Mouse (Mus musculus): ENCODE results near the gene Nfe2l2. TPM values are rescaled to one million over a fixed set of nuclear protein-coding genes. Genes with fewer than 3 reads are reported as not detected.

The Nfe2l2 gene
- polyA plus RNA-seq, 1 experiment from 2014 or later = 39.4 TPM

DNA sequence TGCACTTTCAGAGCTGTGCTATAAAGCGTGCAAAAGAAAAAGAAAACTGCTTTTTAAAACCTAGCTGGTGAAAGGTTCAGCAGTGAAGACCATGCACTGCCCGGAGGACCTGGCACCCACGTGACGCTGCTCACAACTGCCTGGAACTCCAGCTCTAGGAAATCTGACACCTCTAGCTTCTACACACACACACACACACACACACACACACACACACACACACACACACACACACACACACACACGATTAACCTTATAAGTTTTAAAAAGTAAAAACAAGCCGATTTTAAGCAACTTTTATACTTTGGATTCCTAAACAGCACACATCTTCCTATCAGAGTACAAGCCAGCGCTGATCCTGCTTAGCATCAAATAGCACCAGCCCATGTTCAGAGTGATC, 23.0 kb downstream of the Nfe2l2 start:
- ATAC-seq (ENCODE audit: insufficient number of reproducible peaks, insufficient read depth, low FRiP score, low TSS enrichment, low read depth) = 0 out of 2 replicates have a peak, but pooled peaks have one; percentile 56

GRCm38 (mm10) chr2:75679947-75680346, 24.5 kb downstream of the Nfe2l2 start:
- Histone ChIP-seq H3K36me3 (peaks cover 28% of the 10 kb centered on the region), H3K9me3 (no peaks in the 10 kb centered on the region), H3K4me2 (no peak overlapping the region), H3K27ac (no peak overlapping the region), H3K9ac (no peak overlapping the region), H3K4me1 (peaks cover 25% of the 10 kb centered on the region), H3K27me3 (no peaks in the 10 kb centered on the region), H3K4me3 (no peak overlapping the region)
- WGBS = 87% methylated on average over 8 of the region's 8 CpGs
- ATAC-seq (ENCODE audit: insufficient number of reproducible peaks, insufficient read depth, low FRiP score, low TSS enrichment, low read depth) = no peak

More for the DNA sequence above, 23.0 kb downstream of the Nfe2l2 start:
- H3K4me1 ChIP-seq = peaks cover 34% of the 10 kb centered on the region
- peaks cover 17% of the 10 kb centered on the region for H3K36me3 ChIP-seq
- no peak overlapping the region for H3K4me3 ChIP-seq
- peak overlapping the region; percentile 51; the same call in 1 of the 2 replicates for H3K27ac ChIP-seq
- H3K9me3 ChIP-seq = no peaks in the 10 kb centered on the region
- no peak overlapping the region for H3K4me2 ChIP-seq
- peak overlapping the region; percentile 40; the same call in 1 of the 2 replicates for H3K9ac ChIP-seq
- no peaks in the 10 kb centered on the region for H3K27me3 ChIP-seq
- WGBS = 29% methylated on average over 7 of the region's 7 CpGs

DNA sequence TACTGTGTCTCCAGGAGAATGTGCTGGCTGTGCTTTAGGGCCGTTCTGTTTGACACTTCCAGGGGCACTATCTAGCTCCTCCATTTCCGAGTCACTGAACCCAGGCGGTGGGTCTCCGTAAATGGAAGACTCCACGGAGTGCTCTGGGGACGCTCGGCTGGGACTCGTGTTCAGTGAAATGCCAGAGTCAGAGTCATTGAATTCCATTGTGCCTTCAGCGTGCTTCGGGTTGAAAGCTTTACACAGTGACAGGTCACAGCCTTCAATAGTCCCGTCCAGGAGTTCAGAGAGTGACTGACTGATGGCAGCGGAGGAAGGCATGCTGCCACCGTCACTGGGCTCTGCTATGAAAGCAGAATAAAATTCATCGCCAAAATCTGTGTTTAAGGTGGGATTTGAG, 27.9 kb downstream of the Nfe2l2 start:
- Histone ChIP-seq H3K9me3 (no peaks in the 10 kb centered on the region), H3K36me3 (peaks cover 39% of the 10 kb centered on the region), H3K4me3 (no peak overlapping the region), H3K27ac (no peak overlapping the region), H3K4me1 (peaks cover 9% of the 10 kb centered on the region), H3K9ac (no peak overlapping the region), H3K4me2 (no peak overlapping the region), H3K27me3 (no peaks in the 10 kb centered on the region)
- no peak for ATAC-seq (ENCODE audit: insufficient number of reproducible peaks, insufficient read depth, low FRiP score, low TSS enrichment, low read depth)
- WGBS = 88% methylated on average over 14 of the region's 14 CpGs

GRCm38 (mm10) chr2:75672561-75672960, 31.9 kb downstream of the Nfe2l2 start:
- Histone ChIP-seq H3K27ac (no peak overlapping the region), H3K27me3 (no peaks in the 10 kb centered on the region), H3K9me3 (no peaks in the 10 kb centered on the region), H3K4me2 (no peak overlapping the region), H3K4me1 (no peaks in the 10 kb centered on the region), H3K36me3 (peaks cover 32% of the 10 kb centered on the region), H3K9ac (no peak overlapping the region), H3K4me3 (no peak overlapping the region)
- 70% methylated on average over 3 of the region's 3 CpGs for WGBS
- no peak for ATAC-seq (ENCODE audit: insufficient number of reproducible peaks, insufficient read depth, low FRiP score, low TSS enrichment, low read depth)

- 81% methylated on average over 2 of the region's 2 CpGs for WGBS
- no peak for ATAC-seq (ENCODE audit: insufficient number of reproducible peaks, insufficient read depth, low FRiP score, low TSS enrichment, low read depth)
- Histone ChIP-seq H3K27ac (no peak overlapping the region), H3K4me1 (no peaks in the 10 kb centered on the region), H3K27me3 (no peaks in the 10 kb centered on the region), H3K9me3 (no peaks in the 10 kb centered on the region), H3K4me2 (no peak overlapping the region), H3K4me3 (no peak overlapping the region), H3K36me3 (peaks cover 21% of the 10 kb centered on the region), H3K9ac (no peak overlapping the region)
These were observed 33.1 kb downstream of the Nfe2l2 start for GRCm38 (mm10) chr2:75671337-75671660.

DNA sequence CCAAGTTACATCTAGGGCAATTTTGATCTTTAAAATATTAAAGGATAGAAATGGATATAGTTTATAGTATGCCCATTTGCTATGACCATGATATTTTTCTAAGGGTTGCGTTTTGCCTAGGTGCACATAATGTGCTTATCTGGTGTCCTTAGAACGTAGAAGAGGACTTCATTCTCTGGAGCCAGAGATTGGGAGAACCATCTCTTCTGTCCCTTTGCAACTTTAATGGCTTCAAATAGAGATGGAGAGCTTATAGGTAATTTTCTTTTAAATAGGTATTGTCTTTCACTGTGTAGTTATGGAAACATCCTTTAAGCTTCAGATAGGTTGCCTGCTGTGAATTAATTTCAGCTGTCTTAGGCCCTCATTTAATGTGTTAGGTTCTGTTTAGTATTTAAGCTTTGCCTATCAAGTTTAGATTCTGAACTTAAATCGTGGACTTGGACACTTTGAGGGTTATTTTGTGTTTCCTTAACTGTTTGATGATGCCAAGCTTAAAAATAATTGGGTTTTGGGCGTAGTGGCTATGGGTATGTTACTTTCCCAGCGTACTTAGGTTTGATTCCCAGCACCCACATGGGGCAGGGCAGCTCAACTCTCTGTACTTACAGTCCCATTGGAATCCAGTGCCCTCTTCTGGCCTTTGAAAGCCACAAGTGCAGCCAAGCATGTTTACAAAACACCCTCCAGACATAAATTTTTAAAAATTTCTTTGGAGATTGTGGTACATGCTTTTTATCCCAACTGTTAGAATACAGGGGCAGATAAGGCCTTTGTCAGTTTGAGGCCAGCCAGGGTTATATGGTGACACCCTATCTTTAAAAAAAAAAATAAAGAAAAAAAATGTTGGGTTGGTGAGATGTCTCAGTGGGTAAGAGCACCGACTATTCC, 33.8 kb downstream of the Nfe2l2 start:
- Histone ChIP-seq H3K27ac (no peak overlapping the region), H3K9ac (no peak overlapping the region), H3K27me3 (no peaks in the 10 kb centered on the region), H3K4me2 (no peak overlapping the region), H3K4me3 (no peak overlapping the region), H3K36me3 (peaks cover 15% of the 10 kb centered on the region), H3K4me1 (no peaks in the 10 kb centered on the region), H3K9me3 (no peaks in the 10 kb centered on the region)
- no peak for ATAC-seq (ENCODE audit: insufficient number of reproducible peaks, insufficient read depth, low FRiP score, low TSS enrichment, low read depth)
- WGBS = 77% methylated on average over 6 of the region's 6 CpGs

DNA sequence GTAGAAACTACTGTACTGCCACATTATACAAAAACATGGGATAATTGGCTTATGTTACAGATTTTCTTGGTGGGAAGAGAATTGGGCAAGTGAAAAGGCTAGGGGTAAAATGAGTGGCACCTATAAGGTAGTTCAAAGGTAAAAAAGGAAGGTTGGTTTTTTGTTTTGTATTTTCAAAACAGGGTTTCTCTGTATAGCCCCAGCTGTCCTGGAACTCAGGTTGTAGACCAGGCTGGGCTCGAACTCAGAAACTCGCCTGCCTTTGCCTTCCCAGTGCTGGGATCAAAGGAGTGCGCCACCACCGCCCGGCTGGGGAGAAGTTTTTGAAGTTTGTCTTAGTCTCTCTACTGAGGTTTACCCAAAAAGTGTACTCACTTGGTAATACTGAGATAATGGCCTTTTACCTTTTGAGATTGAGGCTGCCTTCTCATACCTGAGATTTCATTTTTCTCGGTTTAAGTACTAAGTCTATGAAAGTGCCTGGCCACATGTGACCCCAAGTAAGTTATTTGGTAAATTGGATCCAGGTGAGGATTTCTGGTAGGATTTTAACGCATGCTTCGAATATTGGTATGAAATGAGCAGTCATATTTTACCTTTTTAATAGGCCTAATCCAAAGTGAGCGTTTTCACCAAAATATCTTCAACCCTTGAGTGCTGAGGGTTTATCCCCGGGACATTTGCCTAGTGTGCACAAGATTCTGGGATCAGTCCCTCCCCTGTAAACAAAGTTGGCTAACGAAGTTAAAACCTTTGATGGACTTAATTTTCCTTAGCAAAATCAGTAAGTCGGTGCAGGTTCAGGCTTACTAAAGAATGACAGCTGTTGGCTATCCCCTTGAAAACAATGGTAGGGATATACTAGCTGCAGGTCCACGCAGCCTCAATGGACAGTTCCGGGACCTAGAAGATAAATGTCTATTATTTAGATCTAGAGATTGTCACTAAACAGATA, 34.7 kb downstream of the Nfe2l2 start:
- Histone ChIP-seq H3K4me3 (no peak overlapping the region), H3K36me3 (peaks cover 14% of the 10 kb centered on the region), H3K4me2 (no peak overlapping the region), H3K9me3 (no peaks in the 10 kb centered on the region), H3K9ac (no peak overlapping the region), H3K4me1 (no peaks in the 10 kb centered on the region), H3K27me3 (no peaks in the 10 kb centered on the region), H3K27ac (no peak overlapping the region; the same call in 1 of the 2 replicates)
- ATAC-seq (ENCODE audit: insufficient number of reproducible peaks, insufficient read depth, low FRiP score, low TSS enrichment, low read depth) = no peak
- 27% methylated on average over 14 of the region's 14 CpGs for WGBS

GRCm38 (mm10) chr2:75661106-75661505, 43.3 kb downstream of the Nfe2l2 start:
- no peak for ATAC-seq (ENCODE audit: insufficient number of reproducible peaks, insufficient read depth, low FRiP score, low TSS enrichment, low read depth)
- Histone ChIP-seq H3K4me1 (peaks cover 21% of the 10 kb centered on the region), H3K4me2 (peak overlapping the region; percentile 83), H3K9me3 (no peaks in the 10 kb centered on the region), H3K9ac (peak overlapping the region; percentile 98), H3K36me3 (peaks cover 37% of the 10 kb centered on the region), H3K27ac (no peak overlapping the region), H3K27me3 (no peaks in the 10 kb centered on the region), H3K4me3 (peak overlapping the region; percentile 92)
- 17% methylated on average over 2 of the region's 2 CpGs for WGBS

GRCm38 (mm10) chr2:75660255-75660948, 44.0 kb downstream of the Nfe2l2 start:
- Histone ChIP-seq H3K4me1 (peaks cover 21% of the 10 kb centered on the region), H3K4me3 (peak overlapping the region; percentile 92), H3K9me3 (no peaks in the 10 kb centered on the region), H3K36me3 (peaks cover 37% of the 10 kb centered on the region), H3K4me2 (peak overlapping the region; percentile 83), H3K27me3 (no peaks in the 10 kb centered on the region), H3K27ac (peak overlapping the region; percentile 99), H3K9ac (peak overlapping the region; percentile 98)
- WGBS = 2% methylated on average over 15 of the region's 15 CpGs
- ATAC-seq (ENCODE audit: insufficient number of reproducible peaks, insufficient read depth, low FRiP score, low TSS enrichment, low read depth) = no peak

- Histone ChIP-seq H3K27me3 (no peaks in the 10 kb centered on the region), H3K9me3 (no peaks in the 10 kb centered on the region), H3K36me3 (peaks cover 31% of the 10 kb centered on the region), H3K4me1 (peaks cover 21% of the 10 kb centered on the region), H3K9ac (peak overlapping the region; percentile 98), H3K4me2 (peak overlapping the region; percentile 83), H3K4me3 (peak overlapping the region; percentile 92), H3K27ac (peak overlapping the region; percentile 99)
- WGBS = under 1% methylated on average over 30 of the region's 47 CpGs
- ATAC-seq (ENCODE audit: insufficient number of reproducible peaks, insufficient read depth, low FRiP score, low TSS enrichment, low read depth) = peak; percentile 72
These were observed 44.8 kb downstream of the Nfe2l2 start for GRCm38 (mm10) chr2:75659629-75659960.

Measured in embryonic facial prominence, embryonic 13.5 days (tissue).